Mouse (Mus musculus): ENCODE results near the gene Srpx. TPM values are rescaled to one million over a fixed set of nuclear protein-coding genes. Genes with fewer than 3 reads are reported as not detected.
A peak's percentile ranks its signal among the peaks of the same experiment; 100 is the strongest.

The Srpx gene
- total and polyA plus RNA-seq, 2 experiments from 2014 or later, result 2.4 TPM

GRCm38 (mm10) chrX:10063781-10064180 is 53.7 kb downstream of the Srpx start:
- ATAC-seq (no peak), DNase-seq (ENCODE audit: low spot score) (no peak)
- 57% methylated on average over 1 of the region's 1 CpGs for WGBS

GRCm38 (mm10) chrX:10063361-10063760 is 54.1 kb downstream of the Srpx start:
- H3K4me3 ChIP-seq (ENCODE audit: low read length), result no peak overlapping the region
- no peak for TF ChIP-seq CTCF (IDR thresholded peaks at IDR 0.05; ENCODE audit: low read depth)
- H3K4me2 ChIP-seq (ENCODE audit: low read depth, low read length), result no peak overlapping the region
- 79% methylated on average over 2 of the region's 2 CpGs for WGBS
- H3K4me1 ChIP-seq (ENCODE audit: insufficient read depth, low read length), result no peaks in the 10 kb centered on the region
- no peak overlapping the region for H3K9ac ChIP-seq (replicated peaks; ENCODE audit: low read length)
- no peak for ATAC-seq
- H3K36me3 ChIP-seq (ENCODE audit: insufficient read depth, low read length), result no peaks in the 10 kb centered on the region
- no peak for DNase-seq (ENCODE audit: low spot score)
- H3K9me3 ChIP-seq (ENCODE audit: low read length), result no peaks in the 10 kb centered on the region
- H3K27ac ChIP-seq, result no peak overlapping the region
- H3K27me3 ChIP-seq (ENCODE audit: insufficient read depth, low read length), result no peaks in the 10 kb centered on the region

More at GRCm38 (mm10) chrX:10063781-10064180, 53.7 kb downstream of the Srpx start:
- H3K36me3 ChIP-seq (ENCODE audit: insufficient read depth, low read length), result no peaks in the 10 kb centered on the region
- H3K4me3 ChIP-seq (ENCODE audit: low read length), result no peak overlapping the region
- no peak for TF ChIP-seq CTCF (IDR thresholded peaks at IDR 0.05; ENCODE audit: low read depth)
- H3K27me3 ChIP-seq (ENCODE audit: insufficient read depth, low read length), result no peaks in the 10 kb centered on the region
- H3K27ac ChIP-seq, result no peak overlapping the region
- no peak overlapping the region for H3K9ac ChIP-seq (replicated peaks; ENCODE audit: low read length)
- no peaks in the 10 kb centered on the region for H3K4me1 ChIP-seq (ENCODE audit: insufficient read depth, low read length)
- H3K4me2 ChIP-seq (ENCODE audit: low read depth, low read length), result no peak overlapping the region
- no peaks in the 10 kb centered on the region for H3K9me3 ChIP-seq (ENCODE audit: low read length)

GRCm38 (mm10) chrX:10062201-10062600 is 55.3 kb downstream of the Srpx start:
- DNase-seq (ENCODE audit: low spot score), result no peak

DNA sequence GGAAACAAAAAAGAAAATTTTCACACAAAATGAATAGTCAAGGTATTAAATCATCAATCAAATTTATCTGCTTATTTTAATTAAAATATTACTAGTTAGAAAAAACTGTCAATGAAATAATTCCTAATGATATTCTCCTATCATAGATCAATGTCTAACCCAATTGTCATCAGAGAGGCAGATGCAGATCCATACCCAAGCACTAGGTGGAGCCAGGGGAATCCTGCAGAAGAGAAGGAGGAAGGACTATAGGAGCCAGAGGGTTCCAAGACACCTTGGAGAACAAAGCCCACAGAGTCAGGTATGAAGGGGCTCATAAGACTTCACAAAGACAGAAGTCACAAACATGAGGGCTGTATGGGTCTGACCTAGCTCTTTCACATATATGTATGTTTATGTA is 82.8 kb downstream of the Srpx start:
- Histone ChIP-seq H3K9ac (replicated peaks; ENCODE audit: low read length) (no peak overlapping the region), H3K27me3 (ENCODE audit: insufficient read depth, low read length) (no peaks in the 10 kb centered on the region), H3K9me3 (ENCODE audit: low read length) (no peaks in the 10 kb centered on the region), H3K4me3 (ENCODE audit: low read length) (no peak overlapping the region), H3K36me3 (ENCODE audit: insufficient read depth, low read length) (no peaks in the 10 kb centered on the region), H3K4me1 (ENCODE audit: insufficient read depth, low read length) (no peaks in the 10 kb centered on the region), H3K4me2 (ENCODE audit: low read depth, low read length) (no peak overlapping the region), H3K27ac (no peak overlapping the region)
- no peak for DNase-seq (ENCODE audit: low spot score)
- no peak for ATAC-seq
- TF ChIP-seq CTCF (IDR thresholded peaks at IDR 0.05; ENCODE audit: low read depth), result peak; percentile 27; the same call in 1 of the 2 replicates

More at GRCm38 (mm10) chrX:10062201-10062600, 55.3 kb downstream of the Srpx start:
- Histone ChIP-seq H3K4me1 (ENCODE audit: insufficient read depth, low read length) (no peaks in the 10 kb centered on the region), H3K27ac (no peak overlapping the region), H3K9me3 (ENCODE audit: low read length) (no peaks in the 10 kb centered on the region), H3K36me3 (ENCODE audit: insufficient read depth, low read length) (no peaks in the 10 kb centered on the region), H3K9ac (replicated peaks; ENCODE audit: low read length) (no peak overlapping the region), H3K4me2 (ENCODE audit: low read depth, low read length) (no peak overlapping the region), H3K27me3 (ENCODE audit: insufficient read depth, low read length) (no peaks in the 10 kb centered on the region), H3K4me3 (ENCODE audit: low read length) (no peak overlapping the region)
- 65% methylated on average over 4 of the region's 4 CpGs for WGBS
- ATAC-seq, result no peak
- no peak for TF ChIP-seq CTCF (IDR thresholded peaks at IDR 0.05; ENCODE audit: low read depth)

- ATAC-seq, result no peak
- Histone ChIP-seq H3K4me3 (ENCODE audit: low read length) (no peak overlapping the region), H3K27me3 (ENCODE audit: insufficient read depth, low read length) (no peaks in the 10 kb centered on the region), H3K4me1 (ENCODE audit: insufficient read depth, low read length) (no peaks in the 10 kb centered on the region), H3K9me3 (ENCODE audit: low read length) (no peaks in the 10 kb centered on the region), H3K4me2 (ENCODE audit: low read depth, low read length) (no peak overlapping the region), H3K27ac (no peak overlapping the region), H3K36me3 (ENCODE audit: insufficient read depth, low read length) (no peaks in the 10 kb centered on the region), H3K9ac (replicated peaks; ENCODE audit: low read length) (no peak overlapping the region)
- TF ChIP-seq CTCF (IDR thresholded peaks at IDR 0.05; ENCODE audit: low read depth), result no peak
- no peak for DNase-seq (ENCODE audit: low spot score)
Observed at GRCm38 (mm10) chrX:10010202-10010601, 107.3 kb downstream of the Srpx start.

- no peak overlapping the region for H3K4me2 ChIP-seq (ENCODE audit: low read depth, low read length)
- H3K27ac ChIP-seq, result no peak overlapping the region
- no peak overlapping the region for H3K4me3 ChIP-seq (ENCODE audit: low read length)
- no peak for TF ChIP-seq CTCF (IDR thresholded peaks at IDR 0.05; ENCODE audit: low read depth)
- no peaks in the 10 kb centered on the region for H3K9me3 ChIP-seq (ENCODE audit: low read length)
- ATAC-seq, result no peak
- no peaks in the 10 kb centered on the region for H3K36me3 ChIP-seq (ENCODE audit: insufficient read depth, low read length)
- 94% methylated on average over 1 of the region's 1 CpGs for WGBS
- no peaks in the 10 kb centered on the region for H3K27me3 ChIP-seq (ENCODE audit: insufficient read depth, low read length)
- no peak for DNase-seq (ENCODE audit: low spot score)
- no peaks in the 10 kb centered on the region for H3K4me1 ChIP-seq (ENCODE audit: insufficient read depth, low read length)
- no peak overlapping the region for H3K9ac ChIP-seq (replicated peaks; ENCODE audit: low read length)
Observed at GRCm38 (mm10) chrX:10007675-10008270, 109.7 kb downstream of the Srpx start.

DNA sequence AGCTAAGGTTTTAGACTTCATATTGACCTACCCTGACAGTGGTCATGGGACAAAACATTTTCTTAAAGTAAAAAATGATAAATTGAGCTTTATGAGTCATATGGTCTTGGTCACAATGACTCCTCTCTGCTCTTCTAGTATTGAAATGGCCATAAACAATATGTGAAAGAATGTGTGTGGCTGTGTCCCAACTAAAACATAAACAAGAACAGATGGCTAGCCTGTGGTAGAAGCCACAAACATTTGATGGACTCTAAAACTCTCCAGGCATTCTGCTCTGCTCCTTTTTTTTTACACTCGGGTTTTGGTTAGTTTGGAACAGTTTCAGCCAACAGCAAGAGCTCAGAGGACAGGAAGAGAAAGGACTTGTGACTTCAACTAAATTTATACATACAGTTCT is 111.6 kb downstream of the Srpx start:
- Histone ChIP-seq H3K4me3 (ENCODE audit: low read length) (no peak overlapping the region), H3K9ac (replicated peaks; ENCODE audit: low read length) (no peak overlapping the region), H3K36me3 (ENCODE audit: insufficient read depth, low read length) (no peaks in the 10 kb centered on the region), H3K9me3 (ENCODE audit: low read length) (no peaks in the 10 kb centered on the region), H3K27me3 (ENCODE audit: insufficient read depth, low read length) (no peaks in the 10 kb centered on the region), H3K4me1 (ENCODE audit: insufficient read depth, low read length) (no peaks in the 10 kb centered on the region), H3K27ac (no peak overlapping the region), H3K4me2 (ENCODE audit: low read depth, low read length) (no peak overlapping the region)
- TF ChIP-seq CTCF (IDR thresholded peaks at IDR 0.05; ENCODE audit: low read depth), result no peak
- no peak for ATAC-seq
- DNase-seq (ENCODE audit: low spot score), result no peak
- 65% methylated on average over 1 of the region's 1 CpGs for WGBS

All from hindbrain, postnatal 0 days (tissue).